Mouse (Mus musculus): ENCODE data around the gene As3mt. TPM values are rescaled to one million over a fixed set of nuclear protein-coding genes. Genes with fewer than 3 reads are reported as not detected.
A peak's percentile ranks its signal among the peaks of the same experiment; 100 is the strongest.
"Not testable (repeated sequence)": the region's sequence is repeated elsewhere in the genome, so short reads cannot be mapped to it uniquely, and the experiment has no call there.

Gene As3mt
- total and polyA plus RNA-seq, 3 experiments = 0.49 TPM; not detected in 2

GRCm38 (mm10) chr19:46726142-46726541 lies 18.9 kb downstream of the As3mt start:
- DNase-seq (ENCODE audit: low spot score) (no peak), ATAC-seq (ENCODE audit: extremely low read depth, insufficient number of reproducible peaks, low FRiP score, poor library complexity, severe bottlenecking) (no peak)

GRCm38 (mm10) chr19:46727140-46727736 lies 20.0 kb downstream of the As3mt start:
- ATAC-seq (ENCODE audit: extremely low read depth, insufficient number of reproducible peaks, low FRiP score, poor library complexity, severe bottlenecking) (no peak), DNase-seq (ENCODE audit: low spot score) (no peak)
- Histone ChIP-seq H3K36me3 (replicated peaks) (no peaks in the 10 kb centered on the region), H3K4me1 (ENCODE audit: insufficient read depth, low read depth, low read length) (peaks cover 35% of the 10 kb centered on the region), H3K27me3 (ENCODE audit: insufficient read depth, low read length) (no peaks in the 10 kb centered on the region), H3K9me3 (replicated peaks) (no peaks in the 10 kb centered on the region), H3K4me3 (ENCODE audit: low read depth, low read length) (no peak overlapping the region)
- TF ChIP-seq GATA1 (IDR thresholded peaks at IDR 0.05; ENCODE audit: borderline replicate concordance, low read length) (no peak), POLR2AphosphoS5 (IDR thresholded peaks at IDR 0.05; ENCODE audit: insufficient replicate concordance, low read depth, low read length) (no peak), CTCF (IDR thresholded peaks at IDR 0.05; ENCODE audit: low read depth, low read length) (no peak), GATA2 (IDR thresholded peaks at IDR 0.05; ENCODE audit: borderline replicate concordance, low read depth, low read length) (no peak), TAL1 (conservative IDR thresholded peaks at IDR 0.05; ENCODE audit: low read depth, low read length) (no peak)

More at GRCm38 (mm10) chr19:46726142-46726541, 18.9 kb downstream of the As3mt start:
- H3K4me3 ChIP-seq (ENCODE audit: low read depth, low read length) = no peak overlapping the region
- no peak for TF ChIP-seq GATA2 (IDR thresholded peaks at IDR 0.05; ENCODE audit: borderline replicate concordance, low read depth, low read length)
- no peak for TF ChIP-seq CTCF (IDR thresholded peaks at IDR 0.05; ENCODE audit: low read depth, low read length)
- no peak for TF ChIP-seq GATA1 (IDR thresholded peaks at IDR 0.05; ENCODE audit: borderline replicate concordance, low read length)
- TF ChIP-seq POLR2AphosphoS5 (IDR thresholded peaks at IDR 0.05; ENCODE audit: insufficient replicate concordance, low read depth, low read length) = no peak
- TF ChIP-seq TAL1 (conservative IDR thresholded peaks at IDR 0.05; ENCODE audit: low read depth, low read length) = no peak
- H3K4me1 ChIP-seq (ENCODE audit: insufficient read depth, low read depth, low read length) = peaks cover 35% of the 10 kb centered on the region
- H3K9me3 ChIP-seq (replicated peaks) = no peaks in the 10 kb centered on the region
- H3K27me3 ChIP-seq (ENCODE audit: insufficient read depth, low read length) = peaks cover under 1% of the 10 kb centered on the region; the same call in 1 of the 2 replicates
- H3K36me3 ChIP-seq (replicated peaks) = no peaks in the 10 kb centered on the region

- TF ChIP-seq GATA1 (IDR thresholded peaks at IDR 0.05; ENCODE audit: borderline replicate concordance, low read length) (no peak), CTCF (IDR thresholded peaks at IDR 0.05; ENCODE audit: low read depth, low read length) (no peak), POLR2AphosphoS5 (IDR thresholded peaks at IDR 0.05; ENCODE audit: insufficient replicate concordance, low read depth, low read length) (no peak), GATA2 (IDR thresholded peaks at IDR 0.05; ENCODE audit: borderline replicate concordance, low read depth, low read length) (peak; percentile 100), TAL1 (conservative IDR thresholded peaks at IDR 0.05; ENCODE audit: low read depth, low read length) (peak; percentile 97)
- H3K27me3 ChIP-seq (ENCODE audit: insufficient read depth, low read length) = no peaks in the 10 kb centered on the region
- DNase-seq (ENCODE audit: low spot score) (peak; percentile 63), ATAC-seq (ENCODE audit: extremely low read depth, insufficient number of reproducible peaks, low FRiP score, poor library complexity, severe bottlenecking) (peak; percentile 93)
- H3K4me3 ChIP-seq (ENCODE audit: low read depth, low read length) = peak overlapping the region; percentile 39; the same call in 1 of the 2 replicates
- no peaks in the 10 kb centered on the region for H3K36me3 ChIP-seq (replicated peaks)
- peaks cover 36% of the 10 kb centered on the region for H3K4me1 ChIP-seq (ENCODE audit: insufficient read depth, low read depth, low read length)
- no peaks in the 10 kb centered on the region for H3K9me3 ChIP-seq (replicated peaks)
Measured at GRCm38 (mm10) chr19:46727945-46728540, 20.8 kb downstream of the As3mt start.

- no peaks in the 10 kb centered on the region for H3K9me3 ChIP-seq (replicated peaks)
- no peak for ATAC-seq (ENCODE audit: extremely low read depth, insufficient number of reproducible peaks, low FRiP score, poor library complexity, severe bottlenecking)
- H3K36me3 ChIP-seq (replicated peaks) = no peaks in the 10 kb centered on the region
- peaks cover 7% of the 10 kb centered on the region for H3K27me3 ChIP-seq (ENCODE audit: insufficient read depth, low read length)
- H3K4me3 ChIP-seq (ENCODE audit: low read depth, low read length) = peak overlapping the region; percentile 9; the same call in 1 of the 2 replicates
- peaks cover 40% of the 10 kb centered on the region for H3K4me1 ChIP-seq (ENCODE audit: insufficient read depth, low read depth, low read length)
- TF ChIP-seq TAL1 (conservative IDR thresholded peaks at IDR 0.05; ENCODE audit: low read depth, low read length) (no peak), CTCF (IDR thresholded peaks at IDR 0.05; ENCODE audit: low read depth, low read length) (no peak), POLR2AphosphoS5 (IDR thresholded peaks at IDR 0.05; ENCODE audit: insufficient replicate concordance, low read depth, low read length) (no peak), GATA1 (IDR thresholded peaks at IDR 0.05; ENCODE audit: borderline replicate concordance, low read length) (no peak), GATA2 (IDR thresholded peaks at IDR 0.05; ENCODE audit: borderline replicate concordance, low read depth, low read length) (no peak)
- DNase-seq (ENCODE audit: low spot score) = no peak
Measured at GRCm38 (mm10) chr19:46728909-46729308, 21.7 kb downstream of the As3mt start.

GRCm38 (mm10) chr19:46731351-46731750 lies 24.1 kb downstream of the As3mt start:
- Histone ChIP-seq H3K9me3 (replicated peaks) (no peaks in the 10 kb centered on the region), H3K4me3 (ENCODE audit: low read depth, low read length) (no peak overlapping the region), H3K27me3 (ENCODE audit: insufficient read depth, low read length) (peaks cover 24% of the 10 kb centered on the region), H3K36me3 (replicated peaks) (no peaks in the 10 kb centered on the region), H3K4me1 (ENCODE audit: insufficient read depth, low read depth, low read length) (peaks cover 51% of the 10 kb centered on the region)
- no peak for ATAC-seq (ENCODE audit: extremely low read depth, insufficient number of reproducible peaks, low FRiP score, poor library complexity, severe bottlenecking)
- no peak for DNase-seq (ENCODE audit: low spot score)
- no peak for TF ChIP-seq CTCF (IDR thresholded peaks at IDR 0.05; ENCODE audit: low read depth, low read length)
- no peak for TF ChIP-seq GATA1 (IDR thresholded peaks at IDR 0.05; ENCODE audit: borderline replicate concordance, low read length)
- no peak for TF ChIP-seq POLR2AphosphoS5 (IDR thresholded peaks at IDR 0.05; ENCODE audit: insufficient replicate concordance, low read depth, low read length)
- no peak for TF ChIP-seq GATA2 (IDR thresholded peaks at IDR 0.05; ENCODE audit: borderline replicate concordance, low read depth, low read length)
- TF ChIP-seq TAL1 (conservative IDR thresholded peaks at IDR 0.05; ENCODE audit: low read depth, low read length) = no peak

- not testable (repeated sequence) for H3K4me3 ChIP-seq (ENCODE audit: low read depth, low read length); H3K9me3 ChIP-seq (replicated peaks); H3K36me3 ChIP-seq (replicated peaks); DNase-seq (ENCODE audit: low spot score); ATAC-seq (ENCODE audit: extremely low read depth, insufficient number of reproducible peaks, low FRiP score, poor library complexity, severe bottlenecking)
- H3K27me3 ChIP-seq (ENCODE audit: insufficient read depth, low read length) = peaks cover 36% of the 10 kb centered on the region
- H3K4me1 ChIP-seq (ENCODE audit: insufficient read depth, low read depth, low read length) = peaks cover 40% of the 10 kb centered on the region
Measured at GRCm38 (mm10) chr19:46732673-46733072, 25.4 kb downstream of the As3mt start.

Data from G1E (cell line).